Mouse (Mus musculus) E14TG2a.4 (cell line): ENCODE data around the gene Zzz3.

Experiments
- H3K27me3 ChIP-seq: 2 replicates; pipeline ENCODE4 v1.6.1; 2014; ENCODE audit warnings: low read length, control low read depth; ENCODE audit not compliant: insufficient read depth
- H3K36me3 ChIP-seq: 2 replicates; pipeline ENCODE4 v1.6.1; 2014; ENCODE audit warnings: low read length, control low read depth; ENCODE audit not compliant: insufficient read depth
- H3K4me1 ChIP-seq: replicated peaks from 2 replicates; pipeline ENCODE4 v1.6.1; 2014; ENCODE audit warnings: low read depth, low read length, control low read depth
- H3K4me3 ChIP-seq: replicated peaks from 2 replicates; pipeline ENCODE4 v1.5.1; 2014; ENCODE audit warnings: mild to moderate bottlenecking, low read length
- H3K9me3 ChIP-seq: 2 replicates; pipeline ENCODE4 v1.6.1; 2014; ENCODE audit warnings: low read length, control low read depth
- CTCF ChIP-seq: conservative IDR thresholded peaks from 2 replicates; pipeline ENCODE4 v1.5.1; 2014; ENCODE audit warnings: low read length
- NANOG ChIP-seq: IDR thresholded peaks from 2 replicates; pipeline ENCODE4 v1.6.1; 2014; ENCODE audit warnings: borderline replicate concordance, low read length, mixed read lengths
- POU5F1 ChIP-seq: IDR thresholded peaks from 2 replicates; pipeline ENCODE4 v1.6.1; 2014; ENCODE audit warnings: low read length, borderline replicate concordance

Gene Zzz3

DNA sequence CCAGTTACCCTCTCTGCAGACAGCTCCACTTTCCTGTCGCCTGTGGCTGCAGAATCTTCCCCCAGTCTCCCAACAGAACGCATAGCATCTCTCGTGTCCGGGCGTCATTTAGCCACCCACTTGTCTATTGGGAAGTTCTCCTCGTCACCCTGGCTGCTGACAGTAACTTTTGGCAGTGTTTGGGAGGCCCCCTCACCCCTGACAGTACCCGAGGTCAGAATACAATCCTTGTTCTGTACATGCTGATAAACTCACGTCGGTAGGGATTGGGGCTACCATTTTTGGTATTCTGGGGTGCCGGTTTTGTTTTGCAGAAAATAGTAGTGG lies 1.7 kb downstream of the Zzz3 start:
- H3K36me3 ChIP-seq, result peaks cover 32% of the 10 kb centered on the region
- no peak for TF ChIP-seq NANOG
- TF ChIP-seq CTCF, result no peak
- no peak for TF ChIP-seq POU5F1

GRCm38 (mm10) chr3:152397335-152397940 lies 2.2 kb downstream of the Zzz3 start:
- peak overlapping the region; percentile 90 for H3K4me3 ChIP-seq

More for the DNA sequence above, 1.7 kb downstream of the Zzz3 start:
- H3K4me3 ChIP-seq, result peak overlapping the region; percentile 90
- no peaks in the 10 kb centered on the region for H3K27me3 ChIP-seq
- no peaks in the 10 kb centered on the region for H3K9me3 ChIP-seq
- peaks cover 65% of the 10 kb centered on the region for H3K4me1 ChIP-seq

DNA sequence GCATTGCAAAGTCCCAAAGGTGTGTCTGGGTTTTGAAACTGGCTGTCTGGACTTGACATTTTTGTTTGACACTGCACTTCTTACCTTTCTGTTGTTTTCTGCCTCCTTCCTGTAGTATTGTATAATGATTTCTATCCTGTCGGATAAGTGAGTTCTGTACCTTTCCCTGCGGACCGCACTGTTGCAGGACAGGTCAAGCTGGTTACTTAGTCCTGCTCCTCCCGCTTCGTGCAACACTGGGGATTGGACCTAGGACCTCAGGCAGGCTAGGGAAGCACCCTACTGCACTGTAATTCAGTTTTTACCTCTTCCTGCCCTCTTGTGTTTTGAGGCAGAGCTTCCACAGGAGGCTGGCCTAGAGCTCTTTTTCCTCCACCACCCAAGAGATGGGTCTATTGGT lies 5.2 kb downstream of the Zzz3 start:
- H3K4me1 ChIP-seq, result peaks cover 79% of the 10 kb centered on the region
- no peak overlapping the region for H3K4me3 ChIP-seq
- no peaks in the 10 kb centered on the region for H3K27me3 ChIP-seq
- no peaks in the 10 kb centered on the region for H3K9me3 ChIP-seq
- peaks cover 14% of the 10 kb centered on the region for H3K36me3 ChIP-seq
- no peak for TF ChIP-seq POU5F1
- TF ChIP-seq NANOG, result no peak
- no peak for TF ChIP-seq CTCF

More at GRCm38 (mm10) chr3:152397335-152397940, 2.2 kb downstream of the Zzz3 start:
- Histone ChIP-seq H3K9me3 (no peaks in the 10 kb centered on the region), H3K27me3 (no peaks in the 10 kb centered on the region), H3K4me1 (peaks cover 70% of the 10 kb centered on the region), H3K36me3 (peaks cover 27% of the 10 kb centered on the region)
- TF ChIP-seq POU5F1 (no peak), NANOG (no peak), CTCF (no peak)

GRCm38 (mm10) chr3:152400875-152401274 lies 5.6 kb downstream of the Zzz3 start:
- H3K4me1 ChIP-seq, result peaks cover 84% of the 10 kb centered on the region
- peaks cover 14% of the 10 kb centered on the region for H3K36me3 ChIP-seq
- TF ChIP-seq POU5F1, result no peak
- no peak for TF ChIP-seq CTCF
- TF ChIP-seq NANOG, result peak; percentile 59; the same call in 1 of the 2 replicates
- no peaks in the 10 kb centered on the region for H3K9me3 ChIP-seq
- no peak overlapping the region for H3K4me3 ChIP-seq
- no peaks in the 10 kb centered on the region for H3K27me3 ChIP-seq

GRCm38 (mm10) chr3:152401964-152402670 lies 6.8 kb downstream of the Zzz3 start:
- Histone ChIP-seq H3K36me3 (peaks cover 14% of the 10 kb centered on the region), H3K4me3 (no peak overlapping the region), H3K4me1 (peaks cover 95% of the 10 kb centered on the region), H3K9me3 (no peaks in the 10 kb centered on the region), H3K27me3 (no peaks in the 10 kb centered on the region)
- no peak for TF ChIP-seq NANOG

DNA sequence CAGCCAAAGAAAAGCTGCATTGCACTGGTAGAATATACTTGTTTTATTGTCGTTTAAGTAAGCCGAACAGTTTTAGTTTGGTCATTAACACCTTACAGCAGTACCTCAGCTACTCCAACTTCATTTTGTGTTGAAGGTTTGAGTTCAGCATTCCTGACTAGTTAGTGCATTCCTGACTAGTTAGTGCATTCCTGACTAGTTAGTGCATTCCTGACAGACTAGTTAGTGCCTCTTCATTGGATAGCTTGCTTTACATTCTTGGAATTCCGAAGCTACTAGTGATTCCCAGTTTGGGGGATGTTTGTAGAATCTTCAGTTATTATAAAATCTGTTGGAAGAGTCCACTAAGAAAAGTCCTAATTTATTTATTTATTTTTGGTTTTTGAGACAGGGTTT lies 7.4 kb downstream of the Zzz3 start:
- H3K9me3 ChIP-seq, result no peaks in the 10 kb centered on the region
- no peak for TF ChIP-seq CTCF
- no peak for TF ChIP-seq NANOG
- TF ChIP-seq POU5F1, result no peak
- no peak overlapping the region for H3K4me3 ChIP-seq
- peaks cover 97% of the 10 kb centered on the region for H3K4me1 ChIP-seq
- peaks cover 14% of the 10 kb centered on the region for H3K36me3 ChIP-seq
- H3K27me3 ChIP-seq, result no peaks in the 10 kb centered on the region

- Histone ChIP-seq H3K4me3 (no peak overlapping the region), H3K36me3 (peaks cover 7% of the 10 kb centered on the region), H3K9me3 (no peaks in the 10 kb centered on the region), H3K4me1 (peaks cover 94% of the 10 kb centered on the region), H3K27me3 (no peaks in the 10 kb centered on the region)
- no peak for TF ChIP-seq CTCF
- TF ChIP-seq NANOG, result no peak
- TF ChIP-seq POU5F1, result no peak
Measured at GRCm38 (mm10) chr3:152403827-152404226, 8.6 kb downstream of the Zzz3 start.

DNA sequence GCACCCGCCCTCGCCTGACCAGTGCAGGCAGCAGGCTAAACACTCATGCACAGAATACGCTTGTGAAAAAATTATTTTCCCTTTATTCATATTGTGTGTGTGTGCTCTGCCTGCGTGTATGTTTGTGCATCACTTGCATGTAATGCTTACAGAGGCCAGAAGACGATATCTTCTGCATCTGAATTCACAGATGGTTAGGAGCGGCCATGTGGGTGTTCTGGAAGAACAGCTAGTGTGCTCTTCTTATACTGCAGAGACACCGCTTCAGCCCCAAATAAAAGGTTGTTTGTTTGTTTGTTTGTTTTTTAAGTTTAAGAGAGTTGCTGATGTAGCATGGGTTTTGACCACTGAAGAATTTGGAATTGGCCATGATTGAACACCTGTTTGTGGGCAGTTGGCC lies 10.1 kb downstream of the Zzz3 start:
- Histone ChIP-seq H3K4me1 (peaks cover 85% of the 10 kb centered on the region), H3K9me3 (no peaks in the 10 kb centered on the region), H3K36me3 (peaks cover 4% of the 10 kb centered on the region; the same call in 1 of the 2 replicates), H3K27me3 (no peaks in the 10 kb centered on the region), H3K4me3 (no peak overlapping the region)
- TF ChIP-seq CTCF, result no peak
